Mouse (Mus musculus) heart, postnatal 0 days (tissue): ENCODE measurements at regions not wholly inside any gene's neighbourhood (a gene's known extent, or its start where the extent isn't known, plus 50 kb on each side); places are given as distances from the start of the nearest gene placed in this dataset.

ENCODE experiments used
- ATAC-seq: fragments of 200-750 bp; cut with Nextera tagmentation; 2 replicates; pipeline ENCODE4 v1.8.0; 2017; ENCODE audit warnings: low read depth, moderate number of reproducible peaks, moderate library complexity; ENCODE audit not compliant: insufficient read depth
- DNase-seq: peaks from one replicate; pipeline ENCODE4 v3.0.0-alpha.2; 2016; ENCODE audit warnings: low spot score
- H3K27ac ChIP-seq: fragments of 300-500 bp; sonication (generic); 2 replicates; pipeline ENCODE4 v1.5.1; 2014; ENCODE audit warnings: low read depth, mild to moderate bottlenecking
- H3K27me3 ChIP-seq: fragments of 300-500 bp; sonication (generic); 2 replicates; pipeline ENCODE4 v1.6.1; 2014; ENCODE audit warnings: low read length, mixed read lengths; ENCODE audit not compliant: control insufficient read depth, insufficient read depth
- H3K36me3 ChIP-seq: fragments of 300-500 bp; sonication (generic); replicated peaks from 2 replicates; pipeline ENCODE4 v1.6.1; 2014; ENCODE audit warnings: low read length, mixed read lengths; ENCODE audit not compliant: control insufficient read depth, insufficient read depth
- H3K4me1 ChIP-seq: fragments of 300-500 bp; sonication (generic); 2 replicates; pipeline ENCODE4 v1.6.1; 2014; ENCODE audit warnings: antibody characterized with exemption; ENCODE audit not compliant: control insufficient read depth, insufficient read depth
- H3K4me2 ChIP-seq: fragments of 300-500 bp; sonication (generic); 2 replicates; pipeline ENCODE4 v1.6.1; 2014; ENCODE audit warnings: low read depth, mild to moderate bottlenecking, low read length, moderate library complexity
- H3K4me3 ChIP-seq: fragments of 300-500 bp; sonication (generic); 2 replicates; pipeline ENCODE4 v1.5.1; 2014; ENCODE audit warnings: low read depth, low read length
- H3K9ac ChIP-seq: fragments of 300-500 bp; sonication (generic); replicated peaks from 2 replicates; pipeline ENCODE4 v1.6.1; 2014; ENCODE audit warnings: low read depth, low read length, mixed read lengths
- H3K9me3 ChIP-seq: fragments of 300-500 bp; sonication (generic); replicated peaks from 2 replicates; pipeline ENCODE4 v1.6.1; 2016; ENCODE audit warnings: low read length; ENCODE audit not compliant: control insufficient read depth
- CTCF ChIP-seq: IDR thresholded peaks from 2 replicates; pipeline ENCODE4 v1.5.1; 2016; ENCODE audit warnings: antibody characterized with exemption, control low read depth, low read depth
- EP300 ChIP-seq: IDR thresholded peaks from 2 replicates; pipeline ENCODE4 v1.6.1; 2016; ENCODE audit warnings: antibody characterized with exemption, low read depth
- WGBS: fragments of 180-500 bp; shearing (Covaris S2); extraction: QIAGEN DNeasy Blood & Tissue Kit; methylation state at CpG from one replicate; pipeline ENCODE4 v1.1.7; 2014; 5-methylcytosine and 5-hydroxymethylcytosine counted together

DNA sequence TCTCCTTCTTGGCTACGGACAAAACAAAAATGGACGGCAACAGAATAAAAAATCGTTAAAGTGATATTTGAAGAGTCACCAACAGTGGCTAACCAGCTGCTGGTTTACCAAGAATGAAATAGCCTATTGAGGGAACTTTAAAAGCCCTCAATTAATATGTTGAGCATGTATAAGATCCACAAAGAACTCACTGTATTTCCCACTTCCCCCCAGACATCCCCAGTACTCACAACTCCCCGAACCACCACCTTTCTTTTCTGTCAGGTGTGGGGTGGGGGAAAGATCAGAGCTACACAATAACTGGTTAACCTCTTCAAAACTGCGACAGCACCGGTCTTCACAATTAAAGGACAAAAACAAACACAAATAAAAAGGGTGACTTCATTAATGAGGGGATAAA, 245.5 kb upstream of the Pmfbp1 start:
- H3K27ac ChIP-seq = no peak overlapping the region
- no peak overlapping the region for H3K4me2 ChIP-seq
- H3K4me1 ChIP-seq = no peaks in the 10 kb centered on the region
- no peak overlapping the region for H3K9ac ChIP-seq
- no peaks in the 10 kb centered on the region for H3K27me3 ChIP-seq
- DNase-seq (no peak), ATAC-seq (no peak)
- no peaks in the 10 kb centered on the region for H3K36me3 ChIP-seq
- H3K9me3 ChIP-seq = no peaks in the 10 kb centered on the region
- WGBS = 82% methylated on average over 6 of the region's 6 CpGs
- no peak overlapping the region for H3K4me3 ChIP-seq
- TF ChIP-seq CTCF (no peak), EP300 (no peak)

DNA sequence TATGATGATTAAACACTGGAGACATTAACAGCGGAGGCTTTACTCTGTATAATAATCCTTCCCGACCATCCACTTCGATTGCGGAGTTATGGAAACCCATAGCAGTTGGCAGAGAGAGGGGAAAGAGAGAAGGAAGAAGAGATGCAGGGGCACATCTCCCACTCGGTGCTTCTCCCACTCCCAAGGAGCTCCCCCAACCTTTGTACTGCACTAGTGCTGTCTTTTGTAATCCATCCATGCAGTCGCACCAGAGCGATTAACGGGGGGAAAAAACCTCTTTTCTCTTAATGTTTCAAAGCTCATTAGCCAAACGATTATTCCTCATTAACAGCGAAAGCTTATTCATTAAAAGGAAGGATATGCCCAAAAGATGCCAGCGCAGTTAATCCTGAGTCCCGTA, 244.6 kb upstream of the Pmfbp1 start:
- H3K4me2 ChIP-seq = no peak overlapping the region
- no peaks in the 10 kb centered on the region for H3K9me3 ChIP-seq
- H3K27ac ChIP-seq = no peak overlapping the region
- H3K4me3 ChIP-seq = no peak overlapping the region
- 88% methylated on average over 12 of the region's 12 CpGs for whole genome bisulfite sequencing
- H3K9ac ChIP-seq = no peak overlapping the region
- no peaks in the 10 kb centered on the region for H3K36me3 ChIP-seq
- H3K27me3 ChIP-seq = no peaks in the 10 kb centered on the region
- ATAC-seq (no peak), DNase-seq (no peak)
- H3K4me1 ChIP-seq = no peaks in the 10 kb centered on the region
- TF ChIP-seq CTCF (no peak), EP300 (no peak)

DNA sequence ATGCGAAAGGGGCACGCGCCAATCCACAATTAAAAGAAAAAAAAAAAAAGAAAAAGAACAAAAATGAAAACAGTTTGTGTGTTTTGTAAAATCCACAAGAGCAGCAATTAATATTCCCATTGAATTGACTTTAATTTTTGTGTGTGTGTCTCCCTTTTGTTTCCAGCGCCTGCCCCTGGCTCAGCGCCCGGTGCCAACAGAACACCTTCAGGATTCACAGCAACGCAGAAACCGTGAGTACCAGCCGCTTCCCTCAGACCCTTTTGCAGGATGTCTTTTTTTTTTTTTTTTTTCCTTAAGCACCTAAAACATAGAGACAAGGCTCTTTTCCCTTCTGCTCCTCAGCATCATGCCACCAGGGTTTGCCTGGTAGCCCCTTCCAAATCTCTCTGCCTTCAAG, 244.1 kb upstream of the Pmfbp1 start:
- Histone ChIP-seq H3K4me1 (no peaks in the 10 kb centered on the region), H3K36me3 (no peaks in the 10 kb centered on the region), H3K27me3 (no peaks in the 10 kb centered on the region), H3K27ac (no peak overlapping the region), H3K9me3 (no peaks in the 10 kb centered on the region; the same call in 1 of the 2 replicates), H3K9ac (no peak overlapping the region), H3K4me3 (no peak overlapping the region), H3K4me2 (no peak overlapping the region)
- ATAC-seq (no peak), DNase-seq (no peak)
- WGBS = 88% methylated on average over 9 of the region's 9 CpGs
- TF ChIP-seq CTCF (no peak), EP300 (no peak)

DNA sequence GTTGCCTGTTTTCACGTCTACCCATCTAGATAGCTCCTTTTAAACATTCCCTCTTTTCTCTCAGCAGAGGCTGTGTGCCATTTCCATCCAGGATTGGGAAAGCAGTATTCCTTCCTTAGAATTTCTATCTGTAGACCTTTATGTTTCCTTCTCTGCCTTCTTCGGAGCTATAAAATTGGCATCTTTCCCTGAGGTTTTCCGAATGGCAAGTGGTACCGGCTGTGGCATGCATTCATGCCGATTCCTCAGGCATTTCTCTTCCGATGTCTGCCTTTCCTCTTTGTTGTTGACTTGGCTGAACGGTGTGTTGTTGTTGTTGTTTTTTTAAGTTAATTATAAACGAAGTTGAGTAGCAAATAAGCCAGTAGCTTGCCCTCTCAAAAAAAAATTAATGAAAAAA, 243.3 kb upstream of the Pmfbp1 start:
- no peak for DNase-seq
- ATAC-seq = no peak

DNA sequence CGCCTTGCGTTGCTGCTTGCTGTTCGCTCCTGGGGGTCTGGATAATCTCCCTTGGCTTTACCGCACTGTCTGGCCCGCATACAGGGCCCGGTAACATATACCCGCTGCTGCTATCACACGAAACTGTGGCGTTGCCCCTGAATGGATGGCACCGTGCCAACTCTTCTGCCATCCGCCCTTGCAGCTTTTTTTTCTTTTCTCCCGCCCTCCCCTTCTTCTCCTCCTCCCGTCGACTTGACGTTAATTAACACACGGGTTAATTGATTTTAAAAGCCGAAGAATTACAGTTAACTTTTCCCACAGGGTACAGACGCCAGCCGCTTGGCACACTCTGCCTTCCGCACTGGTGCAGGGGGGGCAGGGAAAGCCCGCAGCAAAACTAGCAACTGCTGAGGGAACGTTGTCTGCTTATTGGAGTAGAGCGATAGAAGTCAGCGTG, 242.4 kb upstream of the Pmfbp1 start:
- no peak for DNase-seq
- H3K9me3 ChIP-seq = no peaks in the 10 kb centered on the region; the same call in 1 of the 2 replicates
- no peak overlapping the region for H3K4me3 ChIP-seq
- no peaks in the 10 kb centered on the region for H3K36me3 ChIP-seq
- H3K9ac ChIP-seq = no peak overlapping the region
- no peak overlapping the region for H3K4me2 ChIP-seq
- WGBS = 76% methylated on average over 24 of the region's 24 CpGs
- ATAC-seq = no peak
- H3K27me3 ChIP-seq = no peaks in the 10 kb centered on the region
- H3K4me1 ChIP-seq = no peaks in the 10 kb centered on the region
- TF ChIP-seq EP300 (no peak), CTCF (no peak)
- H3K27ac ChIP-seq = no peak overlapping the region

More for the DNA sequence above, 243.3 kb upstream of the Pmfbp1 start:
- H3K36me3 ChIP-seq = no peaks in the 10 kb centered on the region
- H3K9me3 ChIP-seq = no peaks in the 10 kb centered on the region; the same call in 1 of the 2 replicates
- no peak overlapping the region for H3K27ac ChIP-seq
- 74% methylated on average over 8 of the region's 8 CpGs for WGBS
- H3K4me2 ChIP-seq = no peak overlapping the region
- H3K4me3 ChIP-seq = no peak overlapping the region
- H3K4me1 ChIP-seq = no peaks in the 10 kb centered on the region
- TF ChIP-seq EP300 (no peak), CTCF (no peak)
- no peaks in the 10 kb centered on the region for H3K27me3 ChIP-seq
- no peak overlapping the region for H3K9ac ChIP-seq

DNA sequence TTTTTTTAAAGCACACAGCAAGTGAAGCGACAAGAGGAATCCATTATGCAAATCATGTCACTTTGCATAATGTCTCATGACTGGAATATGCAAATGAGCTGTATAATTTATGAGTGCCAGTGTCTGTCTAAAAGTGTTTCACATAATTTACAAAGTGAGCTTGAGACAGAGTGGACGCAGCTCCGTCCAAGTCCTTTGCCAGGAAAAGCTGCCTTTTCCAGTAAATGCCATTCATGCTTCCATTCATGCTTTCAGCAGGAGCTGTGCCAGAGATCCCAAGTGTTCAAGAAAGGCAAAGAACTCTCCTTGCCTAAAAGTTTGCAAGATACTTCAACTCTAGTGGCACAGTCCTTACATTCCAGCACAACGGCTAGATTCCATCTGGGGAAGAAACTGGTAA, 241.4 kb upstream of the Pmfbp1 start:
- no peaks in the 10 kb centered on the region; the same call in 1 of the 2 replicates for H3K9me3 ChIP-seq
- 71% methylated on average over 4 of the region's 4 CpGs for WGBS
- no peaks in the 10 kb centered on the region for H3K27me3 ChIP-seq
- no peak overlapping the region for H3K9ac ChIP-seq
- no peak overlapping the region for H3K4me2 ChIP-seq
- ATAC-seq = no peak
- TF ChIP-seq EP300 = no peak
- no peak for TF ChIP-seq CTCF
- no peaks in the 10 kb centered on the region for H3K36me3 ChIP-seq
- DNase-seq = no peak
- no peak overlapping the region for H3K27ac ChIP-seq
- no peak overlapping the region for H3K4me3 ChIP-seq
- H3K4me1 ChIP-seq = no peaks in the 10 kb centered on the region
